Mouse (Mus musculus): ENCODE data around the gene Ttl. TPM values are rescaled to one million over a fixed set of nuclear protein-coding genes. Genes with fewer than 3 reads are reported as not detected.

Gene Ttl
- polyA plus RNA-seq, 2 experiments: 16.9 to 20.2 TPM

GRCm38 (mm10) chr2:129061456-129062059 lies 4.2 kb upstream of the Ttl start:
- ATAC-seq (ENCODE audit: low FRiP score, low read depth): no peak

GRCm38 (mm10) chr2:129066326-129066725 lies 584 bp downstream of the Ttl start:
- peak; percentile 62 for ATAC-seq (ENCODE audit: low FRiP score, low read depth)

More at GRCm38 (mm10) chr2:129061456-129062059, 4.2 kb upstream of the Ttl start:
- no peak overlapping the region for H3K4me2 ChIP-seq (replicated peaks; ENCODE audit: low read depth, low read length, severe bottlenecking)
- H3K4me1 ChIP-seq (ENCODE audit: control insufficient read depth, insufficient read depth, low read length): peaks cover under 1% of the 10 kb centered on the region; the same call in 1 of the 2 replicates
- no peak overlapping the region for H3K27ac ChIP-seq (replicated peaks; ENCODE audit: low read depth, low read length)
- no peak for TF ChIP-seq POLR2A (IDR thresholded peaks at IDR 0.05; ENCODE audit: borderline replicate concordance, extremely low read depth, insufficient read depth, insufficient read length)
- no peaks in the 10 kb centered on the region for H3K36me3 ChIP-seq (ENCODE audit: control insufficient read depth, insufficient read depth, low read length)
- WGBS: 76% methylated on average over 10 of the region's 10 CpGs
- H3K9ac ChIP-seq (ENCODE audit: low read depth, low read length, severe bottlenecking): no peak overlapping the region
- no peaks in the 10 kb centered on the region for H3K9me3 ChIP-seq (ENCODE audit: control insufficient read depth, low read length)
- H3K4me3 ChIP-seq (replicated peaks; ENCODE audit: low read length): no peak overlapping the region
- no peak for DNase-seq (ENCODE audit: low spot score)
- no peaks in the 10 kb centered on the region for H3K27me3 ChIP-seq (ENCODE audit: control insufficient read depth, insufficient read depth, low read length)

GRCm38 (mm10) chr2:129070296-129070695 lies 4.6 kb downstream of the Ttl start:
- TF ChIP-seq POLR2A (IDR thresholded peaks at IDR 0.05; ENCODE audit: borderline replicate concordance, extremely low read depth, insufficient read depth, insufficient read length): no peak
- no peak overlapping the region for H3K4me3 ChIP-seq (replicated peaks; ENCODE audit: low read length)

More at GRCm38 (mm10) chr2:129066326-129066725, 584 bp downstream of the Ttl start:
- DNase-seq (ENCODE audit: low spot score): peak; percentile 62
- Histone ChIP-seq H3K27ac (replicated peaks; ENCODE audit: low read depth, low read length) (peak overlapping the region; percentile 67; the same call in 1 of the 2 replicates), H3K9ac (ENCODE audit: low read depth, low read length, severe bottlenecking) (peak overlapping the region; percentile 74), H3K4me2 (replicated peaks; ENCODE audit: low read depth, low read length, severe bottlenecking) (peak overlapping the region; percentile 78), H3K4me3 (replicated peaks; ENCODE audit: low read length) (peak overlapping the region; percentile 88), H3K9me3 (ENCODE audit: control insufficient read depth, low read length) (no peaks in the 10 kb centered on the region), H3K4me1 (ENCODE audit: control insufficient read depth, insufficient read depth, low read length) (peaks cover 9% of the 10 kb centered on the region), H3K27me3 (ENCODE audit: control insufficient read depth, insufficient read depth, low read length) (no peaks in the 10 kb centered on the region), H3K36me3 (ENCODE audit: control insufficient read depth, insufficient read depth, low read length) (peaks cover 12% of the 10 kb centered on the region; the same call in 1 of the 2 replicates)
- TF ChIP-seq POLR2A (IDR thresholded peaks at IDR 0.05; ENCODE audit: borderline replicate concordance, extremely low read depth, insufficient read depth, insufficient read length): no peak
- WGBS: under 1% methylated on average over 20 of the region's 20 CpGs

GRCm38 (mm10) chr2:129078313-129078712 lies 12.6 kb downstream of the Ttl start:
- Histone ChIP-seq H3K36me3 (ENCODE audit: control insufficient read depth, insufficient read depth, low read length) (peaks cover 61% of the 10 kb centered on the region), H3K4me1 (ENCODE audit: control insufficient read depth, insufficient read depth, low read length) (no peaks in the 10 kb centered on the region), H3K4me2 (replicated peaks; ENCODE audit: low read depth, low read length, severe bottlenecking) (no peak overlapping the region), H3K9me3 (ENCODE audit: control insufficient read depth, low read length) (no peaks in the 10 kb centered on the region), H3K27ac (replicated peaks; ENCODE audit: low read depth, low read length) (no peak overlapping the region), H3K27me3 (ENCODE audit: control insufficient read depth, insufficient read depth, low read length) (no peaks in the 10 kb centered on the region), H3K9ac (ENCODE audit: low read depth, low read length, severe bottlenecking) (no peak overlapping the region), H3K4me3 (replicated peaks; ENCODE audit: low read length) (no peak overlapping the region)
- WGBS: 77% methylated on average over 3 of the region's 3 CpGs
- ATAC-seq (ENCODE audit: low FRiP score, low read depth) (no peak), DNase-seq (ENCODE audit: low spot score) (no peak)
- no peak for TF ChIP-seq POLR2A (IDR thresholded peaks at IDR 0.05; ENCODE audit: borderline replicate concordance, extremely low read depth, insufficient read depth, insufficient read length)

More at GRCm38 (mm10) chr2:129070296-129070695, 4.6 kb downstream of the Ttl start:
- no peak overlapping the region for H3K4me2 ChIP-seq (replicated peaks; ENCODE audit: low read depth, low read length, severe bottlenecking)
- peaks cover 9% of the 10 kb centered on the region for H3K4me1 ChIP-seq (ENCODE audit: control insufficient read depth, insufficient read depth, low read length)
- no peaks in the 10 kb centered on the region for H3K9me3 ChIP-seq (ENCODE audit: control insufficient read depth, low read length)
- H3K27me3 ChIP-seq (ENCODE audit: control insufficient read depth, insufficient read depth, low read length): no peaks in the 10 kb centered on the region
- no peak for DNase-seq (ENCODE audit: low spot score)
- WGBS: 78% methylated on average over 3 of the region's 3 CpGs
- ATAC-seq (ENCODE audit: low FRiP score, low read depth): no peak
- no peak overlapping the region for H3K9ac ChIP-seq (ENCODE audit: low read depth, low read length, severe bottlenecking)
- H3K36me3 ChIP-seq (ENCODE audit: control insufficient read depth, insufficient read depth, low read length): peaks cover 12% of the 10 kb centered on the region; the same call in 1 of the 2 replicates
- no peak overlapping the region for H3K27ac ChIP-seq (replicated peaks; ENCODE audit: low read depth, low read length)

GRCm38 (mm10) chr2:129079194-129079593 lies 13.5 kb downstream of the Ttl start:
- 89% methylated on average over 2 of the region's 2 CpGs for WGBS
- no peaks in the 10 kb centered on the region for H3K9me3 ChIP-seq (ENCODE audit: control insufficient read depth, low read length)
- ATAC-seq (ENCODE audit: low FRiP score, low read depth): no peak
- no peak for DNase-seq (ENCODE audit: low spot score)
- peaks cover 61% of the 10 kb centered on the region for H3K36me3 ChIP-seq (ENCODE audit: control insufficient read depth, insufficient read depth, low read length)
- no peak overlapping the region for H3K27ac ChIP-seq (replicated peaks; ENCODE audit: low read depth, low read length)
- TF ChIP-seq POLR2A (IDR thresholded peaks at IDR 0.05; ENCODE audit: borderline replicate concordance, extremely low read depth, insufficient read depth, insufficient read length): no peak
- no peak overlapping the region for H3K4me2 ChIP-seq (replicated peaks; ENCODE audit: low read depth, low read length, severe bottlenecking)
- H3K4me3 ChIP-seq (replicated peaks; ENCODE audit: low read length): no peak overlapping the region
- H3K4me1 ChIP-seq (ENCODE audit: control insufficient read depth, insufficient read depth, low read length): no peaks in the 10 kb centered on the region
- H3K9ac ChIP-seq (ENCODE audit: low read depth, low read length, severe bottlenecking): no peak overlapping the region
- no peaks in the 10 kb centered on the region for H3K27me3 ChIP-seq (ENCODE audit: control insufficient read depth, insufficient read depth, low read length)

Data from limb, embryonic 14.5 days (tissue).